Mouse (Mus musculus): ENCODE measurements at regions not wholly inside any gene's neighbourhood (a gene's known extent, or its start where the extent isn't known, plus 50 kb on each side); places are given as distances from the start of the nearest gene placed in this dataset.

DNA sequence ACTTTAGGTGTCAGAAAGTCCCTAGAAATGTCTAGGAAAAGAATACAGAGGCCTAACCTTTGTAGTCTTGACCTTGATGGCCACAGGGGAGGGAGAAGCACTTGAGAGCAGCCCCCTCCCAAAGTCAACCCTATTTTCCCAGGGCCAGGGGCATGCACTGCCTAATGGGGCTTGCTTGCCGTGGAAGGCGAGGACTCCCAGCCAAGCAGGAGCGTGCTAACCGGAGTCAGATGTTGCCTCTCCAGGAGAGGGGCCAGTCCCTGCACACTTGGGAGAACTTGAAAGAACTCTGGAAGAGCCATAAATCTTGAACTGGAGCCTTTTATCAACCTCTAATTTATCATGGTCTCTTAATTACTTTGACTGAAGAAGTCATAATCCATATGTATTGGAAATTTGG, 712.7 kb downstream of the Vrk1 start:
- TF ChIP-seq CTCF (IDR thresholded peaks at IDR 0.05; ENCODE audit: control insufficient read depth, insufficient read depth, insufficient replicate concordance, low read depth, low read length) (no peak), POLR2A (IDR thresholded peaks at IDR 0.05; ENCODE audit: control insufficient read depth, low read depth, low read length) (no peak)

Data from testis, adult 2 months (tissue).